Mouse (Mus musculus): ENCODE measurements around the gene Ptpn21. TPM values are rescaled to one million over a fixed set of nuclear protein-coding genes. Genes with fewer than 3 reads are reported as not detected.

The Ptpn21 gene
- polyA plus RNA-seq, 1 experiment from 2014 or later = 5.1 TPM

GRCm38 (mm10) chr12:98673879-98674278, 63.3 kb downstream of the Ptpn21 start:
- peak; percentile 26 for DNase-seq (ENCODE audit: low spot score)
- H3K27ac ChIP-seq = no peak overlapping the region
- H3K4me3 ChIP-seq = no peak overlapping the region
- no peaks in the 10 kb centered on the region for H3K4me1 ChIP-seq
- H3K27me3 ChIP-seq (ENCODE audit: low read depth, poor library complexity, severe bottlenecking) = no peaks in the 10 kb centered on the region
- no peaks in the 10 kb centered on the region for H3K9me3 ChIP-seq (replicated peaks)
- 65% methylated on average over 6 of the region's 6 CpGs for WGBS
- peaks cover 26% of the 10 kb centered on the region for H3K36me3 ChIP-seq

DNA sequence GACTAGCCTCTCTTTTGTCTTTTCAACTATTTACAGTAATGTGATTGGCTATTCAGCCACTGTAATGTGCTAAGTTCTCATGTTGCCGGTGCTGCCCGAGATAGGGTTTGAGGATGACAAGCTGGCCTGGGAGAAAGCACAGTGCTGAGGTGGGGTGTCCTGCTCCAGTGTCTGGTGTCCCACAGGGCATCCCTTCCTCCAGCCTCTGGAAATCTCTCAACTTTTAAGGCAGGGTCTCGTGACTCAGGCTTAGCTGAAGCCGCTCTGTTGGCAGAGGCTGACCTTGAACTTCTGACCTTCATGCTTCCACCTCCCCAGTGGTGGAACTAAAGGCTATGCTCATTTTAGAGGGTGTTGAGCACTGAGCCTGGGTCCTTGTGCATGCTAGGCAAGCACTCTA, 66.8 kb downstream of the Ptpn21 start:
- peaks cover 12% of the 10 kb centered on the region for H3K36me3 ChIP-seq
- 89% methylated on average over 4 of the region's 4 CpGs for WGBS
- no peak overlapping the region for H3K27ac ChIP-seq
- H3K4me1 ChIP-seq = no peaks in the 10 kb centered on the region
- peak; percentile 21 for DNase-seq (ENCODE audit: low spot score)
- no peaks in the 10 kb centered on the region for H3K27me3 ChIP-seq (ENCODE audit: low read depth, poor library complexity, severe bottlenecking)
- H3K9me3 ChIP-seq (replicated peaks) = no peaks in the 10 kb centered on the region
- no peak overlapping the region for H3K4me3 ChIP-seq

GRCm38 (mm10) chr12:98669864-98670263, 67.3 kb downstream of the Ptpn21 start:
- no peak for DNase-seq (ENCODE audit: low spot score)
- H3K36me3 ChIP-seq = peaks cover 12% of the 10 kb centered on the region
- no peaks in the 10 kb centered on the region for H3K4me1 ChIP-seq
- no peak overlapping the region for H3K4me3 ChIP-seq
- 90% methylated on average over 5 of the region's 5 CpGs for WGBS
- no peaks in the 10 kb centered on the region for H3K9me3 ChIP-seq (replicated peaks)
- H3K27ac ChIP-seq = no peak overlapping the region
- no peaks in the 10 kb centered on the region for H3K27me3 ChIP-seq (ENCODE audit: low read depth, poor library complexity, severe bottlenecking)

DNA sequence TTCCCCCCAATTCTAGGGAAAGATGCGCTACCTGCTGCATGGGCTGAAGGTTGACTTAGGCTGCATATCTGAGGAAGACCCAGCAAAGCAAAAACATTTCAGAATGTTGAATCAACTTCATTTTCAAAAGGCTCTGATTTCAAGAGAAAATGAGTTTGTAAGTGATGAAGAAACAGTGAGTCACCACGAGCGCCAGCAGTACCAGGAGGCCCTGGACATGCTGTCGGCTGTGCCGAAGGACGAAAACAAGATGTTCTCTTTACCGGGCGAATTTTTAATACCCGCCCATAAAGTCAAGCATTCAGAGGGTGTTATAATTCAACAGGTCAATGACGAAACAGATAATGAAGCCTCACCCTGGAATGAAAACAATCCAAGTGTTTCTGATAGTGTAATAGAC, 68.1 kb downstream of the Ptpn21 start:
- Histone ChIP-seq H3K36me3 (peaks cover 12% of the 10 kb centered on the region), H3K27ac (no peak overlapping the region), H3K4me3 (no peak overlapping the region), H3K9me3 (replicated peaks) (no peaks in the 10 kb centered on the region), H3K27me3 (ENCODE audit: low read depth, poor library complexity, severe bottlenecking) (no peaks in the 10 kb centered on the region), H3K4me1 (no peaks in the 10 kb centered on the region)
- no peak for DNase-seq (ENCODE audit: low spot score)
- 92% methylated on average over 10 of the region's 10 CpGs for WGBS

DNA sequence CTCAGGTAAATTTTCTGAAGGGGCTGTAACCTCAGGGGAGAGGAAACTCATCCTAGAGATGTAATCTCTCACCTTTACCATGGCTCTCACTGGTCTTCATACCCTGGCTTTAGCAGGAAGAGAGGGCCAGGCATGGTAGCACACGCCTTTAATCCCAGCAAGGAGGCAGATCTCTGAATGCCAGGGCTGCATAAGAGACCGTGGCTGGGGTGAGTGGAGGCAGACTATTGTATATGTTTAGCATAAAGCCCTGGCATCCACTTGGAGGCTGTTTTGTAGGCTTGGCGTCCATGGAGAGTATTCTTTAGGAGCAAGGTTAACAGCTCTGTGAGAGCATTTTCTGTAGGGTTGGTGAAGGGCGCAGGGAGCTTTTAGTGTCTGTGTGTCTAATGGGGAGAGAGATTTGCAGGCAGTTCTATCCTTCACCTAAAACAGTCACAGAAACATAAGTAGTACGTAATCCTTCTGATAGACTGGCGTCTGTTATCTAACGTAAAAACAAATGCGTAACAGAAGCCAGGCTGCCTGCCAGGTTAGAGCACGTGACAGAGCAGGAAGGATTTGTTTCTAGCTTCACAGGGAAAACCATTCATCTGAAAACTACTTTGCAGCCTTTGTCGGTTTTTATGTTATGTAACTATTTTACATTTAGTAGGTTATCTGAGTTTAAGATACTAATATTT, 68.9 kb downstream of the Ptpn21 start:
- Histone ChIP-seq H3K9me3 (replicated peaks) (no peaks in the 10 kb centered on the region), H3K4me1 (no peaks in the 10 kb centered on the region), H3K36me3 (peaks cover 12% of the 10 kb centered on the region), H3K4me3 (no peak overlapping the region), H3K27ac (no peak overlapping the region), H3K27me3 (ENCODE audit: low read depth, poor library complexity, severe bottlenecking) (no peaks in the 10 kb centered on the region)
- DNase-seq (ENCODE audit: low spot score) = no peak
- WGBS = 82% methylated on average over 10 of the region's 10 CpGs

- Histone ChIP-seq H3K27me3 (ENCODE audit: low read depth, poor library complexity, severe bottlenecking) (no peaks in the 10 kb centered on the region), H3K9me3 (replicated peaks) (no peaks in the 10 kb centered on the region), H3K36me3 (peaks cover 30% of the 10 kb centered on the region), H3K4me3 (no peak overlapping the region), H3K4me1 (no peaks in the 10 kb centered on the region), H3K27ac (no peak overlapping the region)
- WGBS = 94% methylated on average over 7 of the region's 7 CpGs
- no peak for DNase-seq (ENCODE audit: low spot score)
Observed at GRCm38 (mm10) chr12:98662617-98663016, 74.6 kb downstream of the Ptpn21 start.

DNA sequence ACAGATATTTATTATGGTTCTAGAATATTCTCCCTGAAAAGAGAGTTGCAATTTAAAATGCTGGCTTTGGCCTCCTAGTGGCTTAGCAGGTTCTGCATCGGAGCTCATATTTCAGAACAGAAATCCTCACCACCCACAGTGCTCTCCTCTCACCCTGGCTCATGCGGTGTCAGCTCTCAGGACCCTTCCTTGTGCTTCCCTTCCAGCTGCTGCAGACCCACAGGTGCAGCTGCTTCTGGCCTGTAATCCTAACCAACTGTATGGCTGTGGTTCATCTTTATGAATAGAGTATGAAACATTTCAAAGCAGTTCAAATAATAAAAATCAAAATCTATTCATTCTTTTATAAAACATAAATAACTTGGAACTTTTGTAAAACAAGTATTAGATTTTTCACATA, 80.3 kb downstream of the Ptpn21 start:
- WGBS = 68% methylated on average over 2 of the region's 2 CpGs

GRCm38 (mm10) chr12:98644852-98645251, 92.4 kb downstream of the Ptpn21 start:
- H3K9me3 ChIP-seq (replicated peaks) = no peaks in the 10 kb centered on the region
- no peak for DNase-seq (ENCODE audit: low spot score)
- peaks cover 17% of the 10 kb centered on the region for H3K36me3 ChIP-seq
- no peaks in the 10 kb centered on the region for H3K27me3 ChIP-seq (ENCODE audit: low read depth, poor library complexity, severe bottlenecking)
- H3K4me1 ChIP-seq = no peaks in the 10 kb centered on the region
- no peak overlapping the region for H3K4me3 ChIP-seq
- no peak overlapping the region for H3K27ac ChIP-seq

More for the DNA sequence above, 80.3 kb downstream of the Ptpn21 start:
- H3K4me3 ChIP-seq = no peak overlapping the region
- no peak for DNase-seq (ENCODE audit: low spot score)
- no peaks in the 10 kb centered on the region for H3K9me3 ChIP-seq (replicated peaks)
- no peaks in the 10 kb centered on the region for H3K4me1 ChIP-seq
- peaks cover 30% of the 10 kb centered on the region for H3K36me3 ChIP-seq
- H3K27me3 ChIP-seq (ENCODE audit: low read depth, poor library complexity, severe bottlenecking) = no peaks in the 10 kb centered on the region
- H3K27ac ChIP-seq = no peak overlapping the region

DNA sequence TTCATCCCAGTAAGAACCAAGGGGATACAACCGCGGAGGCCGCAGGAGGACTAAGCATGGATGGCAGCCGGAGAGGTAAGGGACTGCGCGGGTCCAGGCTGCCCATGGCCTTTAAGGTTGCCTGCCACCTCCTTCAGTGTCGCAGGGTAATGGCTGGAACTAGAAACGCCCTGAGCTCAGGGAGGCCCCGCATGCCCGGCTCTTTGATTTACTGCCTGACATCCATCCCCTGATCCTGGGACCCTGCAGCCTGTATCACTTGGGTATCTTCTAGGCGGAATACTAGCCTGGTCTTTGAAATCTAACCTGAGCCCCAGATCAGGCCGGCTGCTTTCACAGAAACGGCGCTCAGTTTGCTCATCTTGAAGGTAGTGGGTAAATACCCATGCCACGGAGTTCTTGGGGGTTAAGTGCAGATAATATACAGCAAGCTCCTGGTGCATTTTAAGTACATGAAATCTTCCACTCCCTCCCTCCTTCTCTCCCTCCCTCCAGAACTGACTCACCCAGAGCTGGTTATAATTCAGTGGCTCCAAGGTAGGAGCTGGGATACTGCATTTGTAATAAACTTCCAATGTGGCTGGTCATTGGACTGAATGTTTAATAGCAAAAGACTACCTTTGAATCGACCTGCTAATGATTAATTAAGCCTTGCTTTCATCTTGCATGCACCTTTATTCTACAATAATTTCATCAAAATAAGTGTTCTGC, 108.8 kb downstream of the Ptpn21 start:
- peaks cover 6% of the 10 kb centered on the region; the same call in 1 of the 2 replicates for H3K36me3 ChIP-seq
- peak overlapping the region; percentile 86 for H3K4me3 ChIP-seq
- DNase-seq (ENCODE audit: low spot score) = no peak
- 2% methylated on average over 16 of the region's 16 CpGs for WGBS
- H3K27me3 ChIP-seq (ENCODE audit: low read depth, poor library complexity, severe bottlenecking) = no peaks in the 10 kb centered on the region
- H3K27ac ChIP-seq = peak overlapping the region; percentile 88
- H3K9me3 ChIP-seq (replicated peaks) = no peaks in the 10 kb centered on the region
- peaks cover 11% of the 10 kb centered on the region for H3K4me1 ChIP-seq

- peak within 1 kb of the TSS; percentile 86 for H3K4me3 ChIP-seq
- H3K36me3 ChIP-seq = no peaks in the 10 kb centered on the region; the same call in 1 of the 2 replicates
- H3K27me3 ChIP-seq (ENCODE audit: low read depth, poor library complexity, severe bottlenecking) = no peaks in the 10 kb centered on the region
- peaks cover 11% of the 10 kb centered on the region for H3K4me1 ChIP-seq
- H3K9me3 ChIP-seq (replicated peaks) = no peaks in the 10 kb centered on the region
- DNase-seq (ENCODE audit: low spot score) = peak; percentile 94
- peak within 1 kb of the TSS; percentile 88 for H3K27ac ChIP-seq
- 4% methylated on average over 32 of the region's 32 CpGs for WGBS
Observed at GRCm38 (mm10) chr12:98627392-98628259, 109.6 kb downstream of the Ptpn21 start, which contains the start of gene Spata7. Gene Spata7 (plus strand): TSS chr12:98628157.
